Mouse (Mus musculus): ENCODE results near the gene Zp1.

DNA sequence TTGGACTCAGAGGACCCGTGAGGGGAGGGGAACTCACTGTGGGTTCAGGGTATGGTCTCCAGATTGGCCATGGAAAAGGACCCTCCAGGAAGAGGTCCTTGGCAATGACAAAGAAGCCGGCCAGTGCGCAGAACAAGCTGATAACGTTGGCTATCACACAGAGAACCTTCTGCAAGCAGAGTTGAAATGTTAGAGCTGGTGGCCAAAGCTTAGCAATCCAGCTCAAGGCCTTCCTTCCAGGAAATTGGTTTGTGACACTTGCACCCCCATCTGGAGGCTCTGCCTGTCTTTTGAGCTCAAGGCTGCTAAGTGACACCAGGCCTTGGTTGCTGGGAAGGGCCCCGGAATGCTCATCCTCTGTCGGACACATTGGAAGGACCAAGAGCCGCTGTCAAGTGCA is 45.3 kb upstream of the Zp1 start:
- TF ChIP-seq TCF12 (IDR thresholded peaks at IDR 0.05; ENCODE audit: insufficient read depth, poor library complexity, severe bottlenecking) (no peak), POLR2A (IDR thresholded peaks at IDR 0.05; ENCODE audit: insufficient read length, low read depth) (no peak), MYOD1 (IDR thresholded peaks at IDR 0.05; ENCODE audit: control insufficient read depth in 1 of 3, insufficient read length in 2 of 3, low read depth in 2 of 3) (no peak), POLR2AphosphoS2 (IDR thresholded peaks at IDR 0.05; ENCODE audit: insufficient read length, low read depth) (no peak)

Measured in myocyte (in vitro differentiated cells).